Mouse (Mus musculus): Measurements from ENCODE around the gene Pold3.

Gene Pold3

DNA sequence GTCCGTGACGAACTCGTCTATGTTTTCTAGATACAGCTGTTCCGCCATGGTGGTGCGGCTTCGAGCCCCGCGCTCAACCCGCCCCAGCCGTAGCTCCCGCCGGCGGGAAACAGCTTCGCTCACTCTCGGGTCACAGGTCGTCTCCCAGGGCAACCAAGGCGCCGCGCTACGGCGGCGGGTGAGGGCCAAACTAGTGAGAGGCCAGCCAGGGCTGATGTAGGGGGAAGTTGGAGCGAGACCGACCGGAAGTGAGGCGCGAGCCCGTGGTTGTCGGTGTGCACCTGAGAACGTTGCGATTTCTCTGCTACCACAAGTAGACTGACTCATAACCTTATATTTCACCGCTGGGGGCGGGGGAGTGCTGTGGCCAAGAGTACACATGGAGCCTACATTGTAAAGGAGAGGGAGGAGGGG lies at the start of gene Pold3:
Gene Pold3 (minus strand): TSS at position 190 of the 414 bp plus-strand sequence.
- peak; percentile 100 for DNase-seq (ENCODE audit: extremely low spot score)

DNA sequence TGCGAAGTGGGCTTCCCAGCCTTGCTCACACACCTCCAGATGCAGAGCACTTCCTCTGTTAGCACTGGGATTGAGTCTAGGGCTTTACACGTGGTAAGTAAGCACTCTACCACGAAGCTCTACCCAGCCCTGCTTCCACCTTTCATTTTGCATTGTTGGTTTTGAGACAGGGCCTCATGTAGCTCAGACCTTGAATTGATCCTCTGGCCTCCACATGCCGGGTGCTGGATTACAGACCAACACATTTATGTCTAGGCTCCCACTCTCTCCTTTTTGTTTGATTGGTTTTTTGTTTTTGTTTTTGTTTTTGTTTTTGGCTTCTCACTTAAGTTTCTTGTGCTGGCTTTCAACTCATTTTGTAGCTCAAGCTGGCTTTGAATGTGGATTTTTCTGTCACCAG lies 49.4 kb upstream of the Pold3 start:
- no peak for DNase-seq (ENCODE audit: extremely low spot score)

DNA sequence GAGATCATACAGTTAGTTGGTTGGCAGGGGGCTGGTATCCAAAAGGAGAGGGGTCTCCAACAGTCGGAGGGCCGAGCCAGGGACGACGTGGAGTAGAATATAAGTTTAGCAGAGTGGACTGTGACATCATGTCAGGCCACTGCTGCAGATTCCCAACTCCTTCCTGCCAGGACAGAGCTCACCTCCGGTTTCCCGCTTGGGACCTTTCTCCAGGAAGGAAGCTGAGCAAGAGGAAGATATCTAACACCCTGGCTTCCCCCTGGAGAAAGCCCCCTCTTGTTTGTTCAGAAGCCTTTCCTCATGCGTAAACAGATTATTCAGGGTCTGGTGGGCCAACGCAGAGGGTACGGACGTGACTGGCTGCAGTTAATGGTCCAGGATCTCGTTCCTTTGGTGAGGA lies 47.3 kb upstream of the Pold3 start:
- DNase-seq (ENCODE audit: extremely low spot score) = no peak

DNA sequence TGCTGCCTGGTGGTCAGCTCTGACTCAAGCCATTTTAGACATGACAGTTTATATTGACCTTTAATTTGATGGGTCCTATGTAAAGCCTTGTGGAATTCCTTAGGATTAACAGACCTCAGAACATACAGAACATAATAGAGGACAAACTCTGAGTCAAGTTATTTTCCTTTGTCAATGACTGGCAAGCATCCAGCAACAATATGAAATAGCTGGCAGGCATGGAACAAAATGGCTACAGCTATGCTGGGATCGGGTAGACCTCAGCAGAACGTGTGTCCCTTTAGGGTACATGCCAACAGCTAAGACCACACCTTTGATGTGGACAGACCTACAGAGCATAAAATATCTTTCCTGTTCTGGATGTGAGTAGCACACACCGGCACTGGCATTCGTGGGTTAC lies 42.1 kb upstream of the Pold3 start:
- DNase-seq (ENCODE audit: extremely low spot score) = no peak

DNA sequence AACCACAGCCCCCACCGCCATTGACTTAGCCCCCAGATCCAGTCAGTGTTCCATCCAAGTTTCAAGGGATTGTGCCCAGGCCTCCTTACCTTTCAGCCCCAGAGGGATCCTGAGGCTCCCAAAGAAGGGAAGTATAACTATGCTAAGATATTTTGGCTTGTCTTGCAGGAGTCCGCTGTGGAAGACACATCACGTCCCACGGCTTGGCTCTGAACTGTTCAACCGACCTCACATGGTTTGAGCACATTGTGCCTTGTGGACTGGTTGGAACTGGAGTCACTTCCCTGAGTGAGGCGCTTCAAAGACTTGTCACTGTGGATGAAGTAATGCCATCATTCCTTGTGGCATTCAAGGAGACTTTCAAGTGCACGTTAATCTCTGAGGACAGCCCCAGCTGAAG lies 38.6 kb upstream of the Pold3 start:
- DNase-seq (ENCODE audit: extremely low spot score) = no peak

DNA sequence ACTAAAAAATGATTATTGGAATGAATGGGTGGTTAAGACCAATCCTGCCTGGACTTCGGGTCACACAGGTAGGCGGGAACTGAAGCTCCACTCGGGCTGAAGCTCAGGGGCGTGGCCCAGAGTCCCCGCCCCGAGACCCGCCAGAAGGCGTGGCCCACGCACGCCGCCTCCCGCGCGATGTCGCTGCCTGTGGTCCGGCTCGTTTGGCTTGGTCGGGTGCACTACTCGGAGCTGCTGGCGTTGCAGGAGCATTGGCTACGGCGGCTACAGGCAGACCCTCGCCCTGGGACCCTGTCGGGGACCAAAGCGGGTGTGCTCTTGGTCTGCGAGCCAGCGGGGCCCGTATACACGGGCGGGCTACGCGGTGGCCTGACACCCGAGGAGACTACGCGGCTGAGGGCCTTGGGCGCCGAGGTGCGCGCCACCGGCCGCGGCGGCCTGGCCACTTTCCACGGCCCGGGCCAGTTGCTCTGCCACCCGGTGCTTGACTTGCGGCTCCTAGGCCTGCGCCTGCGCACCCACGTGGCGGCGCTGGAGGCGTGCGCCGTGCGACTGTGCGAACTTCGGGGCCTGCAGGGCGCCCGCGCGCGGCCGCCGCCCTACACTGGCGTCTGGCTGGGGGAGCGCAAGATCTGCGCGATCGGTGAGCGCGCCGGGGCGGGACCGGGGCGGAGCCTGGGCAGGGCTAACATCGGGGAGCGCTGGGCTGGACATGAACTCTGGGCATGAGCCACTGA lies 37.9 kb upstream of the Pold3 start, which contains the start of gene Lipt2:
Gene Lipt2 (plus strand): TSS at position 173 of the 737 bp plus-strand sequence.
- peak; percentile 92 for DNase-seq (ENCODE audit: extremely low spot score)

DNA sequence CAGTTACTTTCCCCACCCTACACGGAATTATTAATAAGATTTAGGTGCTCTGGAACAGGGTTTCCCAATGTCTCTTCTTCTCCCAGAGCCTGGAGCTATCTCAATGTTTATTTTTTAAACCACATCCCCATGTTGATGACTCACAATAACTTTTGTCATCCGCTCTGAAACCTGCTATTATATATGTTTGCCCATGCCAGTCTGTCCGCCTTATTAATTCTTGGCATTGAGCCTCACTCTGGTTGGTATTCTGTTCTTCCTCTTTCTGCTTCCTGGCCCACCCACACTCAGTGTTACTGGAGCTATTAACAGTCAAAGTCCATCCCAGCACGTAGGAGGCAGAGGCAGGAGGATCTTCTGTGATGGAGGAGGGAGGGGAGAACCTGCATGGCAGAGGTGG lies 36.3 kb upstream of the Pold3 start:
- DNase-seq (ENCODE audit: extremely low spot score) = no peak

DNA sequence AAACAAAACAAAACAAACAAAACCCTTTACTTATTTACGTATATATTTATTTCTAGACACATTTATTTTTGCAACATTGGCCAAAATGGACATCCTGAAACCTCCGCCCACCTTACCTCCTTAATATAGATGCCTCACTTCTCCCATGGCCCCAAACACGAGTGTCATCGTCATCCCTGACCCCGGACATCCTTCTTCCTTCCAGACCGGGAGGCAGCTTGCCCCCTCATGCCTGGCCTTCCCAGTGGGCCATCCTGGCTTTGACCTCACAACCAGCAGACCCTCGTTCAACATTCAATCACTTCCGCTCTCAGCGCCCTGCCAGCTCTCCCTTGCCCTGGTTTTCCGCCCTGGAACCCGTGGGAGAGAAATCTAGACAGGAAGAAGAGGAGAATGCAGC lies 29.3 kb upstream of the Pold3 start:
- DNase-seq (ENCODE audit: extremely low spot score) = no peak

DNA sequence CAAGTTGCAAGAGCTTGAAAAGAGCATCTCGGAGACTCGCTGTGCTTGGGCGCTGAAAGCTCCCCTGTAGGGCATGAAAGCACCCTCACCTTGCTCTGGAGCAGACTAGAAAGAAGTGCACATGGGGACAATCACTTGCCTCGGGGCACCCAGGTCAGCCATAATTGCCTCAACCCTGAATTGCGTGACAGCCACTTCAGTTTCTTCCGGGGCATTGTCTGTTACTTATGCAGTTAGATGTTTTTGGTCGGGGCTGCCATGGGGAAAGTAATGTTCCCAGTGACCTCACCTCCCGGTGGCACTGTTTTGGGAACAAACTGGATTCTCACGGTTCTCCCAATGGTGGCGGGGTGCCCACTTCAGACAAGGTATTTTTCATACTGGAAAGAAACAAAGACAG lies 28.7 kb upstream of the Pold3 start:
- no peak for DNase-seq (ENCODE audit: extremely low spot score)

DNA sequence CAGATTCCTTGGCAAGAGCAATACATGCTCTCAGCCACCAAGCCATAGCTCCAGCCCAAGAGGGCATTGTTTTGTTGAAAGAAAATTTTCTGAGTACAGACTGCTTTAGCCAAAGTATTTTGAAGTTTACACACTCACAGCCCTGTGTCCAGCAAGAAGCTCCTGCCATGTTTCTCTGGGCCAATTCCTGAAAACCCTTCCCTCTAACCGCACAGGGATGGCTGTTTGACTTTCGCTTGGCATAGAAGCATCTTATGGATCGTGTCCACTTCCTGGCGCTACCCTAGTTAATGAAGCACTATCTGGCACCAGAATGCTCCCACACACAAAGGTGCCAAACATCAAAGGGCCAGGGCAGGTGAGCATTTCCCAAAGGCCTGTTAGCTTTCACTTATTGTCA lies 27.2 kb upstream of the Pold3 start:
- no peak for DNase-seq (ENCODE audit: extremely low spot score)

DNA sequence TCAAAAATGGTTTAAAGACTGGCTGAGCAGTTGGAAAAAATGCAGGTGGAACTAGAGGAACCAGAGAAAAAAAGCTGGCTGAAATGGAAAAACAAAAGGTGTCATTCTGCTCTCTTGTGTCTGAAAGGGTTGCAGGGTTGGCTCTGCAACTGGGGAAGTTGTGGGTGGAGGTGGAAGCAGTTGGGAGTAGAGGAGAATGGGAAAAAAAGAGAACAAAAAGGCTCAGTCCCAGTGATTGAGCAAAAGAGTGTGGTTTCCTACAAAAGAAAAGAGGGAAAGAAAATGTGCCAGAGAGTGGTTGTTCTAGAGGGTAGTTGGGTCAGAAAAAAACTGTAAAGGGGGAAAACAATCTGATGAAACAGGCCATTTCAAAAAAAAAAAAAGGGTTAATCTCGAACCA lies 19.2 kb upstream of the Pold3 start:
- no peak for DNase-seq (ENCODE audit: extremely low spot score)

DNA sequence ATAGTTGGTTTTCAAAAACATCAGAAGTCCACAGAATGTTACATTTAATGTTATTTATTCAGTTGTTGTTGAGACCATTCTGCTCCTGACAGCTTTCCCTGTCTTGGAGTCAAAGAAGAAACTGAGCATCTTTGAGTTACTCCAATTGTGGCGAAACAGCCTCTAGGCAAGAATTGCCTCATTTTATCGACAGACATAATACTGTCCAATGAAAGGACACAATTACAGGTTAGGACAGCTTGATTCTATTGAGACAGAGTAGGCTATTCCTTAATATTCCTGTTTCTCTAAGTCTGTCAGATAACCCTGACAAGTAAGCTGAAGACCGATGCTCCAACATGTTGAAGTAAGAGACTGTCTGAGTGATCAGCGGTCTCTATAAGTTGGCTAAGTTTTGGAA lies 16.7 kb upstream of the Pold3 start:
- DNase-seq (ENCODE audit: extremely low spot score) = no peak

DNA sequence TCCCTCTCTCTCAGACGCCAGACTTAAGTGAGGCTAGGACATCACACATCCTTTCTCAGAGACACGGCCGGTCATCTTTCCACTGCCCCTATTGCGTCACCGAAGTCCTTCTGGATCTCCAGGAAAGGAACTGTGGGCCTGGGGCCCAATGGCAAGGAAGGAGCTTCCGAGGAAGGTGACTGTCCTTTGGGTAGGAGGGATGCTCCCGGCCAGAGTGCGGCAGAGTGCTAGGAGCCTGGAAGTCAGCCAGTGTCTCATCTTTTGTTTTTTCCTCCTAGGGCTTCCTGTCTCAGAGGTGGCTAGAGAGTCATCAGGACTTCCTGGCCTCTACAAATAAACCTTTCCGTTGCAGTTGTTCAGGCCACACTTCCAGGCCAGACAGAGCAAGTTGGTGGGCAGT lies 15.7 kb upstream of the Pold3 start:
- DNase-seq (ENCODE audit: extremely low spot score) = no peak

DNA sequence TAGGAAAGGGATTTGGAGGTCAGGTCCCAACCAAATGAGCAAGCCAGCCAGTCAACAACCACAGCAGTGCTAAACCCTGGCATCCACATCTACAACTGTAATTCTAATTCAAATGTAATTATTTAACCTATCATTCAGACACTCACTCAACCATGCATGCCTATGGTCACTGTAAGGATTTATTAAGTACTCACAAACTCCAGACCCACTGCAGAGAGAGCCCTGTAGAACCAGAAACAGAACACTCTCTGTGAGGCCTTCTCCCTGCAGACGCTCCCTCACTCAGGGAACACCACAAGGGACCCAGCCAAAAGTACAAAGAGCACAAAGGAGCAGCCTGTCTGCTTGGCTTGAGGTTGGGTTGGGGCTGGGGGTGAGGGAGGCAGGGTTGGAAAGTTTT lies 11.0 kb upstream of the Pold3 start:
- no peak for DNase-seq (ENCODE audit: extremely low spot score)

DNA sequence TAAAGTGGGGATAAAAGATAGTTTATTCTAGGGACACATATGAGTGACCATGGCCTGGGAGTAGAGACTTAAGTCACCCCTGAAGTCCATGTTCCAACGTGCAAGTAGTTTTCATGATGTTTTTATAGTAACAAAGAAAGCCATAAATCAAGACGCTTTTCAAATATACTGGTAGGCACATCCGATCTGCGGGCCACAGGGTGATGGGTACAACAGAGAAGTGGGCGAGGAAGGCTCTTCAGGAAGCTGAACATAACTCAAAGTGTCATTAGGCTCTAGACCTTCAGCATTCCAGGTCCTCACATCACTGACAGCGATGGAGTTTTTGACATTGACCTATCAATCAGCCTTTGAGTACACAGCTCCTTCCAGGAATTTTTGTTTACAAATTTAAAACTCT lies 9.2 kb upstream of the Pold3 start:
- no peak for DNase-seq (ENCODE audit: extremely low spot score)

DNA sequence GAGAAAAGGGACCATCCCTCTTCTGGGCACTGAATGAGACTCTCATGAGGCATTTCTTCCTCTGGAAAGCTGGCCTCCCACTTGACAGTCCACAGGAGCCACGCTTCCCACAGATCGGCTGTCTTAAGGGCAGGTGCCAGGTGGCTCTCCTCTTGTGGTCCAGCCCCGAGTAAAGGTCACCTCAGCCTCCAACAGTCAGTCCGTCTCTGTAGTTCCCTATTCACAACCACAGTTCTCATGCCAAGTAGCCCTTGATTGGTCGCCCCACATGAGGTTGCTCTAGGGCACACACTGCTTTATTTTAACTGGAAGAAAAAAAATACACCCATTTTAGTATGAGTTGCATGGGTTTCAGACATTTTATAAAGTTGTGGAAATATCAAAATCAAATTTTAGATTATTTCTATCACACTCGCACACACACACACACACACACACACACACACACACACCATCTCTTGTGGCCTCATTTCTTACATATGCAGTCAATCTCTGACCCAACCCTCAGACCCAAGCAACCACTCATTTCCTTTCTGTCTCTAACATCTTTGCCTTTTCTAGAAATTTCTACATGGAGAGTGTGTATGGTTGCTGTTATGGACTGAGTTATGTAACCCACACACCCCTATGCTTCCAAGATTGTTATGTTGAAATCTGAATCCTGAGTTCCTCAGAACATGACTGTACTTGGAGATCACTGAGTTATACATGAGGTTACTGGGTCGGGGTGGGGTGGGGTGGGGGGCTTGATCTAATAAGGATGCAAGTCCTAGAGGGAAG lies 7.1 kb upstream of the Pold3 start:
- DNase-seq (ENCODE audit: extremely low spot score) = no peak

DNA sequence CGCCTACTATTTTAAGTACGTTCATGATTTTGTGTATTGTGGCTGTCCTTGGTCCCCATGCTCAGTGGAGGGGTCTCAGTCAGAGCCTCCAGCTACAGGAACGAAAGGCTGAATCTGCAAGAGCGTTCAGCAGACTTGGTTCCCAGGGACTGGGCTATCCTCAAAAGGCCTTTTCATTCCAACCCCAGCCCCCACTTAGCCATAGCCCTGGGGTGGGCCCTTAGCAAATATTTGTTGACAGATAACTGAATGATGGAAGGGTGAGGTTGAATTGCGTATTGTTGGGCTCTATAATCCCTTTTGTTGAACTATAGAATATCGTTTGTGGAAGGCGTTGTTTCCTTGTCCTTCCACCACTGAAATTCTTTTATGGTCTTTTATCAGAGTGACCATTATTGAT lies 5.1 kb upstream of the Pold3 start:
- DNase-seq (ENCODE audit: extremely low spot score) = no peak

DNA sequence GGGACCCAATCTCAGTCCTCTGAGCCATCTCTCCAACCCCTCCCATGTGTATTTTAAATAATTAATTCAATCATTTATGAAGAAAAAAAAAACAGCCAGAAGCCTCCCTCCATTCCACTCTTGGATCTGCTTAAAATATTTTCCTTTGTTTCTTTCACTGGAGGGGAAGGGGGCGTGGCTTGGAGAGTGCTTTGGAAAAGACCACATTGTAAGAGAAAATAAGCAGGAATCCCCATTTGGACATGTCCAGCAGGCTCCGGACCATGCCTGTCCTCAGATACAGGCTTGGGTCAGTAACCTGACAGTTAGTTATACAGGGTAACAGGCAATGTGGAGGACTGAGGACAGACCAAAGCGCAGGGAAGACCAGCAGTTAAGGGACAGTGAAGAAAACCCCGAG lies 3.8 kb upstream of the Pold3 start:
- no peak for DNase-seq (ENCODE audit: extremely low spot score)

DNA sequence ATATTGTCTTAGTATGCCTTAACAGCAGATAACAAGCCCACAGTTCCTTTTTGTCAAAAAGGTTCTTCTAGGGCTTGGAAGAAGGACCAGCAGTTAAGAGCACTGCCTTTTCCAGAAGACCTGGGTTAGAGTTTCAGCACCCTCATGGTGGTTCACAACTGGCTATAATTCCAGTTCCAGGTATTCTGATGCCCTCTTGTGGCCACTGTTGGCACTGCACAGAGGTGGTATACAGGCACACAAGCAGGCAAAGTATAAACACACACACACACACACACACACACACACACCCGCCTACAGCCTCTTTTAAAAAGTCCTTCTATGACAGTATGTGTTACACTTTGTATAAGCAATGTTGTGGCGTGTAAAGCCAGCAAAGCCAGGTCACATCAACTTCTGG lies 2.8 kb upstream of the Pold3 start:
- peak; percentile 36 for DNase-seq (ENCODE audit: extremely low spot score)

DNA sequence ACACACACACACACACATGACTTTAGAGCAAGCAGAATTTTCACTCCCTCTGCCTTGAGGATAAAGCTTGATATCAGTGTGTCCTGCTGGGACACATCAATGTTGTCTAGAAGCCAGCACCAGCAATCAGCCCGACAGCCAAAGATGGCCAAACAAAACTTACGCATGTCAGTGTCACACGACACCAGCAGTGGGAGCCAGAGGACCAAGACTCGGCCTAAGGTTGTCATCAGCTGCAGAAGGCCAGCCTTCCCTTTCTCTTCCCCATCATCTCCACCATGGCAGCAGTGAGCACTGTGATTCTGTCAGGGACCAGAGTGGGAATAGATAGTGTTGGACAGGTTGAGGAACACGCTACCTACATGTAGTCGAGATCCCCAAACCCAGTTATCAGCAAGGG lies 2.1 kb upstream of the Pold3 start:
- peak; percentile 16 for DNase-seq (ENCODE audit: extremely low spot score)

DNA sequence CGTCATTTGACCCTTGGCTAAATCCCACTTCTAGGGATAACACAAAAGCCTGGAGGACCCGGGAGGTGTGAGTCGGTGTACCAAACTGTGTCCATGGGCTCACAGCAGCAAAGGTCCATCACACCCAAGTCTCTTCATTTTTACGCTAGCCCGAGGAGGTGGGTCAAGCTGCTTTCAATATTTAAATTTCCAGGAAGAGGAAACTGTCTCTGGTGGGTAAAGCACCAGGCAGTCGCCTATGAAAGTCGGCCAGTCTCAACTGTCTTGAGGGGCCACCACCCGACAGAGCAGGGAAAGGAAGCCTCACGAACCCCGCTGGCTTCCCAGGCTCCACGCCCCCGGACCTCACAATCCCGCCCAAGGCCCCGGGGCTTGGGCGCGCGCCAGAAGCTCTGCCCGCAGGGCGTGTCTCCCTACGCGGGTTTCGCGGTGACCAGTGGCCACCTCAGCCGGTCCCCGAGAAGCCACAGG lies 539 bp downstream of the Pold3 start:
- DNase-seq (ENCODE audit: extremely low spot score) = no peak

DNA sequence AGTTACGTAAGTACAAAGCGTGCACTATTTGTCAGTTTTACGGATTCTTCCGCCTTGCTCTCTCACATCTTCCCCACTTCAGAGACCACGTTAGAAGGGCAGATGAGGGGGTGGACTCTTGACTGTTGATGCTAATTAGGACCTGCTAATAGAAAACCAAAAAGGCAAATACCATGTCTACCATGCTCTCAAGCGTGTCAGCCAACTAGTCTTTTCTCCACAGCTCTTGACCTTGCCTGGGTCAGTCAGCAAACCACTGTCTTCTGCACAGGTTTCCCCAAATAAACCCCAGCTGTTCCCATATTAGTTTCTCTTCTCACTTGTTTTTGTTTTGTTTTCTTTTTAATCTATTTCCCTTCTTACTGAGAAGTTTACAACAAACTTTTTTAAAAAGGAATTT lies 7.1 kb downstream of the Pold3 start:
- DNase-seq (ENCODE audit: extremely low spot score) = no peak

DNA sequence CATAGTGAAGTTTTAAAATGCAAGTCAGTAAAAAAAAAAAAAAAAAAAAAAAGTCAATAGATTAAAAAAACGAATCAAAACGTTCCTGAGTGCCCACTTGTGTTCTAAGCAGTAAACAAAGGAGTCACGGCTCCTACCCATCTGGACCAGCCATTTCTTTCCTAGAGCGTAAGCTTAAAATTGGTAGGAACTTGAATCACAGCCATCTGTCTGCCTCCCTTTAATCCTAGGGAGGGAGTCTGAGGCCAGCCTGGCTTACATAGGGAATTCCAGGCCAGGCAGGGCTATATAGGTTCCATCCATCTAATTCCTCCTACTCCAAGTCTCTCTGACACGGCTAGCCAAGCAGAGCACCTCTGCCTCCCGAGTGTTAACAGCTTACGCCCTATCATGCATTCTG lies 7.5 kb downstream of the Pold3 start:
- no peak for DNase-seq (ENCODE audit: extremely low spot score)
